Mouse (Mus musculus) skeletal muscle tissue, adult 2 months (tissue): Measurements from ENCODE around the gene Myo1h.

ENCODE experiments used
- DNase-seq: peaks from one replicate; pipeline ENCODE4 v3.0.0-alpha.2; 2012; ENCODE audit warnings: low read depth, low spot score

The Myo1h gene

GRCm38 (mm10) chr5:114384448-114384847 lies 95.5 kb downstream of the Myo1h start:
- DNase-seq = no peak

DNA sequence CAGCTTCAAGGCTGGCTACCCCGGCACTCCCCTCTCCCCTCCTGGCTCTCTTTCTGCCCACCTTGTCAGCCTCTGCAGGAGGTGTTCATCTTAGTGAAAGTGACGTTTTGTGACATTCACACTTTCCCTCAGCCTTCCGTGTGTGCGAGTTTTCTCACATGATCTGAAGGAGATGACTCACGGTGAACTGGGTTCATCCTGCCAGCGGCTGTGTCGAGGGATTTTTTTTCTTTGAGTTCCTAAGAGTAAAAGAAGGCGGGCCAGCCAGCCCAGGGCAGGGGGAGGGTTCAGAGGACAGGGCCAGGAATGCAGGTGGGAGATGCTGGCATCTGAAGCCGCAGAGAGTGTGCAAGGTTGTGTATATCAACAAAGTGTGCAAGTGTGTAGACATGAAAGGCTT lies 104.2 kb downstream of the Myo1h start:
- DNase-seq = no peak

DNA sequence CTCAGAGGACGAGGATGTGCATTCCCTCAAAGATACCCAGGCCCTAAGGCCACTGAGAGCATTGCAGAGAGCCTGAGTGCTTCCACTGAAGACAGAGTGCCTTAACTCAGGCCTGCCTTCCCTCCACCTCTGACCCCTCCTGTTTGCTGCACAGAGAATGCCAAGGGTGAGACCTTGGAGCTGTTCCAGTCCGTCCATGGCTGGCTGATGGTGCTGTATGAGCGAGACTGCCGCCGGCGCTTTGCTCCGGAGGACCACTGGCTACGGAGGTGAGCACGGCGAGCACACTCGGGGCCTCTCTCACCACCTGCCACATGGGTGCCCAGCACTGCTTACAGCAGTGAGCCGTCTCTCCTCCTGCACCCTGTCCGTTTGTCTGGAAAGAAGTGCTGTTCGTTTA lies 117.6 kb downstream of the Myo1h start:
- no peak for DNase-seq

GRCm38 (mm10) chr5:114407269-114407668 lies 118.3 kb downstream of the Myo1h start:
- DNase-seq = peak; percentile 52

DNA sequence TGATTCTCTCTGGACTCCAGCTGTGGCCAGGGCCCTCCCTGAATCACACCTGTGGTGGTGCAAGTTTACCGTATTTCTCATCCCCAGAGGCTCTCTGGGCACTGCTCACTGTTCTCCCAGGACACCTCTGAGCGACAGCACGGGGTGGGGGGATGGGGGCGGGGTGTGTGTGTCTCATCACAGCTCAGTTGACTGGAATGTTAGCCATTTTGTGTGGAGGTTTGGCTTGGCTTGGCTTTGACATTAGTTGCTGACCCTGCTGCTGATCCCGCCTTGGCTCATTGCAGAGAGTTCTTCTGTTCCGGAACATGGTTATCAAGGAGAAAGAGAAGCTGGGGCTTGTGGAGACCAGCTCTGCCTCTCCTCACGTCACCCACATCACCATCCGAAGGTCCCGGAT lies 118.8 kb downstream of the Myo1h start:
- DNase-seq = no peak

DNA sequence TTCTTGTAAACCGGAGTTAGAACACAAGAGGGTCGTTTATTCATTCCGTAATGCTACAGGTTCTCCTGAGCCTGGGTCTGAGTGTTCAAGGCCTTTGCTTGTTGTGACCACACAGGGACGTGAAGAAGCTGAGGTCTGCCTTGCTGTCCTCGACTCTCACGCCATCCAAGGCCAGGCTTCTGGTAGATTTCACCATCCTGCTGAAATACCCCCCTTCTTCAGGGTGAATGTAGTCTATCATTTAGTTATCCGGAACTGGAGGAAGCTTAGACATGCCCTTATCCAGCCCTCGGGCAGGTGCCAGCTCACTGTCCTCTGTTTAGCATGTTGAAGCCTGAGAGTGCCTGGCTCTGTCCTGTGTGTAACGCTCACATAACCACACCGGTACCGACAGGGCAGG lies 119.9 kb downstream of the Myo1h start:
- no peak for DNase-seq

GRCm38 (mm10) chr5:114410429-114410828 lies 121.5 kb downstream of the Myo1h start:
- no peak for DNase-seq

DNA sequence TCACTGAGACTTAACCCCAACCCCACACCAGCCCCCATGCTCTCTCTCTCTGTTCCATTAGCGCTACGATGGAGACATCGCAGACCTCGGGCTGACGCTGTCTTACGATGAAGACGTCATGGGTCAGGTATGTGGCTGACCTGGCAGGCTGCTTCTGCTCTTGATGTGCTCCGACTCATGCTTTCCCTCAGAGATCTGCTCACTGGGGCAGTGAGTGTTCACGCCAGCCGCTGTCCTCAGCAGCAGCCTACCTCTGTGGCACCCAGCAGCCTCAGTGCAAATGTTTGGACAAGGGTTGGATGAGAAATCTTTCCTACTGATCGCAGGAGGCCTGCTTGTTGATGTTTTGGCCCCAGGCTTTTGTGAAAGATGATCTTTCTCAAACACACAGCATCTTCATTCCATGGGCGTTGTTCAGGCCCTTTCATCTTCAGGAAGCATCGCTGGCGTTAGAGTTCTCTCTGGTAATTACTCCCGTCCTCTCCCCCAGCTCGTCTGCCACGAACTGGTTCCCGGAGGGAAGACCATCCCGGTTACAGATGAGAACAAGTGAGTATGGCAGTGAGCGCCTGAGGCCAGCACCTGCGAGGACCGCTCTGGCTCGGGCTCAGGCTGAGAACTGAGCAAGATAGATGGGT lies 123.5 kb downstream of the Myo1h start:
- no peak for DNase-seq

- DNase-seq = peak; percentile 46
Observed at GRCm38 (mm10) chr5:114413067-114413735, 124.2 kb downstream of the Myo1h start.
